Mouse (Mus musculus): ENCODE data around the gene Ccdc117.

DNA sequence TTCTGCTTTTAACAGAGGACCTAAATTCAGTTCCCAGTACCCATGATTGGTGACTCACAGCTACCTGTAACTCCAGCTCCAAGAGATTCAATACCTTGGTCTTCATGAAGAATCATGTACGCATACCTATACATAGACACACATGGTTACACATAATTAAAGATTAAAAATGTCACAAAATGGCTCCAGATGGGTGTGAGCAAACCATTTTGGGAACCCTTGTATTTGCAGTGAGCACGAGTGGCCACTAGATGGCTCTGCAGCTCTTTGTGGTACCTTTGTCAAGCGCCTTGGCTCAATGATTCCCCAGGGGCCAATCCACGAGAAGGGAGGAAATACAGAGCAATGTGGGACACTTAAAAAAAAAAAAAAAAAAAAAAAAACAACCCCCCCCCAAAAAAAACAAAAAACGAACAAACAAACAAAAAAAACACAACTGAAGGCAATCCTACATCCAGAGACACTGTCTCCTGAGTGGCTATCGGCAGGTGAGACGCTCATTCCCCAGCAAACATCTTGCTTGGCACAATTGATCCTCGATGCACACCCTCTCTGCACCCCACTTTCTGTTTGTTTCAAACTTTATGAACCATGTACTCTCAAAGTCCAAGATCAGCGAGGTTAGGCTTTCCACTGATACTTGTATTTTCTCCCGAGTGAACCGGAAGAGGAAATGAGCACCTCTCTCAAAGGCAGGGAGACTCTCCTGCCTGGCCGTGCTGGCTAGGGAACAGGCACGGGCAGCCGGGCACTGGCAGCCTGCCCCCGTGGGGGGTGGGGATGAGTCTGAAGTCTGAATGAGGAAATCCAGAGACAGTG is 56.6 kb downstream of the Ccdc117 start:
- TF ChIP-seq CTCF (IDR thresholded peaks at IDR 0.05) (peak; percentile 83), EP300 (IDR thresholded peaks at IDR 0.05; ENCODE audit: insufficient read depth, low read depth, low read length) (peak; percentile 90), POLR2A (IDR thresholded peaks at IDR 0.05; ENCODE audit: insufficient read depth, low read depth, low read length) (peak; percentile 49; the same call in 1 of the 2 replicates)

All from heart, adult 2 months (tissue).